Mouse (Mus musculus) left cerebral cortex, postnatal 25 days (tissue): Measurements from ENCODE around the gene Gsap. TPM values are rescaled to one million over a fixed set of nuclear protein-coding genes. Genes with fewer than 3 reads are reported as not detected.
"Not testable (repeated sequence)": the region's sequence is repeated elsewhere in the genome, so short reads cannot be mapped to it uniquely, and the experiment has no call there.

Experiments
- DNase-seq, 2 experiments: peaks; one replicate each; pipeline ENCODE4 v3.0.0; 2022; ENCODE audit warnings: low spot score in 2 of 2, mixed read lengths in 1 of 2
- intact Hi-C: fragments of 180-260 bp; cut with DNase I; formaldehyde crosslinking; loops from one replicate; pipeline ENCODE4 v1.15.1; 2025
- total RNA-seq, 2 experiments: library from RNA; stranded (reverse); gene quantifications; 2 replicates each; pipeline ENCODE4 v1.2.3; 2021

Gsap gene
- total RNA-seq: 1 to 10 TPM; 3.6 to 4.4 TPM

DNA sequence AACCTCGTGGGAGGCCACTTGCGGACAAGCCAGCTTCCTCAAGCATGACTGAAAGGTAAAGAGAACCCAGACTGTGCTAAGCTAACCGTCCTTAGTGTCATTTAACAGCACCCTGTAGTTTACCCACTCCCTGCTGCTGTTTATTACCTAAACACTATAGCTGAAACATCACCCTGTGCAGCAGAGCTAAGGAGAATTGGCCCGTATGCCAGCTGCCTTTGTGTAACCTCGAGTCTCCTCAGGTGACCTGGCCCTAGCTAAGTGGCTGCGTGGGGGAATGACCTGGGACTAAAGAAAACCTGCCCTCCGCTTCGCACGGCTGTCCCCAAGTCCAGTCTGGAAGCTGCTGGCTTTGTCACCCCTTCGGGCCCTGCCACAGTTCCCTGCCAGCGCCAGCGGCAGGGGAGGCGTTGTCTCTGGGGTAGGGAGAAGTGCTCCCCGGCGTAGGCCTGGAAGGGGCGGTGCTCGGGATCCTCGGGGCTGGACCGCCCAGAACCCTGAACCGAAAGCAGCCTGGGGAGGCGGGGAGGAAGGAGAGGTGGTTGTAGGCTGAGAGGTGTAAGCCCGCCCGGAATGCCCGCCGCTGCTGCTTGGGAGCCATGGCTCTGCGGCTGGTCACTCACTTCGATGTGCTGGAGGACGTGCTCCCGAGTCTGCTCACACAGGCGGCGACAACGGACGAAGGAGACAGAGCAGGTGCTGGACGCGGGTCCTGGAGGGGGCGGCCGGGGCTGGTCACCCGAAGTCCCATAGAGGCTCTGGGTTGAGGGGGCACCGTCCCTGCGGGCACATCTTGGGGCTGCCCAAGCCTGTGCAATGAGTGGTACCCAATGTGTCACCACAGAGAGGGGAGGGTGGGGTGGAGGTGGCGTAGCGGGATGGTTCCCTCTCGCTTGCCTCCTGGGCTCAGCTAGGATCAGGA lies at the start of gene Gsap:
TSS of gene Gsap (plus strand) at position 492 of the 922 bp plus-strand sequence.
- peak in 1 of 2 experiments; percentile 45 for DNase-seq
- intact Hi-C loops: loop anchor here (5.0 kb wide), 1 partner anchor 129 kb away; the partner anchor contains the start of gene Ptpn12

DNA sequence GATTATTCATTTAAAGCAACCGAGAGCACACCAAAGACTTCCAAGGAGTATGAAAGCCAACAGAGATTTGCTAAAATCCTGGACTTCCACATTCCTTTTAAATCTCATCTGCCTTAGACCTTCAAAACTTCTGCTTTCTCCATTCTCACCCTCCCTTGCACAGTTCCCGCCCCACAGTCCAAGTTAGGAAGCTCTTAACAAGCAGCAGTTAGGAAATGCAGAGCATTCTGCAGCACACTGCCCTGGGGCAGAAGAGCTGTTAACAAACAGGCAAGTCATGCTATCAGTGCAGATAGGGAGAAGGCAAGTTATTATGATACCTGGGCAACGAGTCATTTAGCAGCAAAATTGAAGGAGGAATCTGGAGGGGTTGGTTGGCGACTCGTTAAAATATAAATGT lies 49.5 kb upstream of the Gsap start:
- DNase-seq: no peak
- intact Hi-C loops: no loop called here

DNA sequence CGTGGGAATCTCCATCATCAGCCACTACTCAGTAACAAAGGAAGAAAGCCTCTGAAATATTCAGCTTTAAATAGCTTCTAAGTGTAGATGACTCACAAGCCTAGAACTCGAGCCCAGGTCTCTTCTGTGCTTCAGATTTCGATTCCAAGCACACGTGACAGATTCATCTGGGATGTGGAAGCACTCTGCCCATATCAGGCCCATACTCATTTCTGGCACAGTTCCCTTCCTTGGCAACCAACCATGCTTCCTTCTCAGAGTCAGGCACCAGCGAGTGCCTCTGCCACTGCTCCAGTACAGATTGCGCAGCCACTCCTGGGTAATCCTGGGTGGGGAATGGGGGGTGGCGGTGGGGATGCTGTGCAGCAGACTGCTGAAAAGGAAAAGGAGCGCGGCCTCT lies 46.5 kb upstream of the Gsap start:
- intact Hi-C loops: loop anchor here (2.0 kb wide), 1 partner anchor 83 kb away; no protein-coding TSS in a partner anchor
- DNase-seq: peak; percentile 69 to 91

DNA sequence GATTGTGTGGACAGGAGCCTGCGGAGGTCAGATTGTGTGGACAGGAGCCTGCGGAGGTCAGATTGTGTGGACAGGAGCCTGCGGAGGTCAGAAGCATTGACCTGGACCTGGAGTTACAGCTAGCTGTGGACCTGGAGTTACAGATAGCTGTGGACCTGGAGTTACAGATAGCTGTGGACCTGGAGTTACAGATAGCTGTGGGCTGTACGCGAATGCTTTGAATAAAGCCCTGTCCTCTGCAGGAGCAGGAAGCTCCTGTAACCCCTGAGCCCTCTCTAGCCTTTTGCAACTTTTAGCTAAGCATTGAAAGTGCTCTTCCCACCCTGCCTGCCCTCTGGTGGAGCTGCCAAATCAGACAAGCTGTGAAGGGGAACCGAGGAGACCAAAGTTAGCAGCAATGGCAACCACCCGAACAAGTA lies 44.9 kb upstream of the Gsap start:
- intact Hi-C loops, DNase-seq: not testable (repeated sequence)

DNA sequence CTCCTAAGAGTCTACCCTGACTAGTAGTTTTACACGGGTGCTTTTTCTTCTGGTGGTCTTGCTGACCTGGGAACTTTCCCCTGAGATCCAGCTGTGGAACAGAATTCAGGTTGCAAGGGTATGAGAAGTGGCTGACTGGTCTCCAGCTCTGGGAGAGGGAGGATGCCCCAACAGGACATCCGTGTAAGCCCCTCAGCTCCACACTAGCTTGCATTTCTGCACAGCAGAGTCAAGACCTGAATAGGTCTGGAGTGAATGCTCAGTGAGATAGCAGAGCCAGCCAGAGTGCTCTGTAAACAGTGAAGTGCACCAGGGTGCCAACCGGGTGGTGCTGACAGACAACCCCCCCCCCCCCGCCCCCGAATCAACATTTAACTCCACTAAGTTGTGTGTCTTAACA lies 44.4 kb upstream of the Gsap start:
- DNase-seq: no peak
- intact Hi-C loops: no loop called here

DNA sequence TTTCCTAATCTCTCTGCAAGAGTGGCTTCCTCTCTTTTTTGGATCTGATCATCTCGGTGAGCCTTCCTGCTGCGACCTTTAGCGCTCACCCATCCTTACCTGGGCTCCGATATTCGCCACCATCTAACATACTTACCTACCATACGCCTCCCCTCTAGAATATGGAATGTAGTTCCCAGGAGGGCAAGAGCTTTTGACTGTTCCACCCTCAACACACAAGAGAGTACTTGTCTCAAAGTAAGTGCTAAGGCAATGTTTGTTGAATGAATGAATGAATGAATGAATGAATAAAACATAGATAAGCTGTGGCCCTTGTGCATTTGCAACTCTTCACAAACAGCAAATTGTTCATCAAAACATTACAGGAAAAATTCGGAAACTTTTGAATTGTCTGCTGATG lies 43.0 kb upstream of the Gsap start:
- intact Hi-C loops: no loop called here
- DNase-seq: no peak

DNA sequence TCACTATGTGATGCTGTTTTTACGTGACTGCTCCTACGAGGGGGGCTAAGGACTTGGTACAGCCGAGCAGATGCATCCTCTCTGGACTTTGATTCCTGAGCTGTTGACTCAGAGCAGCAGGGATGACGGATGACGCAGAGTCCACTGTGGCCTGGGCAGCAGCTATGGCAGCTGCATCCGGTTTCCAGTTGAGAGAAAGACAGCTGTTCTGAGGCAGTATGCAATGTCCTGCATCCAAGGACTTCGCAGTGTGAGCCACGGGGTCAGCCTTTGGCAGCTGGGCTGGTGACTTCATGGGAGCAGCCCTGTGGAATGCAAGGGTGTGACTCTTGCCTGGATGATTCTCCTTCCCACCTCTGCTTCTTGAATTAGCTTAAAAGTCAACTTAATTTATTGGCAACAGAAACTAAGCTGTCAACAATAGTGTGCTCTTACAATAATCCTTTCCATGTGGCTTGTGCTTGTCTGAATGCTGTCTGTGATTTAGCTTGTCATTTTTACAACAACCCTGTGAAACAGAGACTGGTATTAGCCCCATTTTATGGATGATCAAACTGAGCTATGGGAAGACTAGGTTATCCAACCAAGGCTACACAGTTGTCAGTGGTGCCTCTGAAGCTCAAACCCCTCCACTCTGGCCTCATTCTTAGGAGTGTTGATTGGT lies 41.4 kb upstream of the Gsap start:
- intact Hi-C loops: no loop called here
- DNase-seq: no peak

DNA sequence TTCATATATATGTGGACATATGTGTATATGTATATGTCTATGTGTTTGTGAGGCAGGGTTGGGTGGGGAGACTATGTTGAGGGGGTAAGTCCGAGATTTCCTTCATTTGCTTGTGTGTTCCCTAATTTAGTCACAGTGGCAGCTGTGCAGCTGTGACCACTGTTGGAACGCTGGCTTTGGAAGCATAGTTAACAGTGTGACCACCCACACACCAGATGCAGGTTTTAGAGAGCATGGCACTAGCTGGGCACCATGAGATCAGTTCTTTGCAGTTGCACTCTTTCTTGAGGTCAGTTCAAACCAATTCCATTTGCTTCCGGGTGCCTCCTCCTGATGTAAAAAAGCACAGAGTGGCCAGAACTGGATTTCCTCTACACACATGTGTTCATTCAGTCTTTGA lies 37.7 kb upstream of the Gsap start:
- DNase-seq: no peak
- intact Hi-C loops: no loop called here

DNA sequence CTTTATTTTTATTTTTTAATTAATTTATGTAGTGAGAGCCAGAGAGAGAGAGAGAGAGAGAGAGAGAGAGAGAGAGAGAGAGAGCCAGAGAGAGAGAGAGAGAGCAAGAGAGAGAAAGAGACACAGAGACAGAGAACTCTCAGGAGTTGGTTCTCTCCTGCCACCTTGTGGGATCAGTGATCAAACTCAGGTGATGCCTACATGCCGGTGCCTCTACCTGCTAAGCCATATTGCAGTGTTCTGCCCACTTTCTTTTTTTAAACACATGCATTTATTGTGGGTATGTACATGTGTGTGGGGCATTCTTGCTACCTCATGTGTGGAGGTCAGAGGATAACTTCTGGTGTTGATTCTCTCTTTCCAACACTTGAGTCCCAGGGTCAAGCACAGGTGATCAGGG lies 32.4 kb upstream of the Gsap start:
- intact Hi-C loops: no loop called here

DNA sequence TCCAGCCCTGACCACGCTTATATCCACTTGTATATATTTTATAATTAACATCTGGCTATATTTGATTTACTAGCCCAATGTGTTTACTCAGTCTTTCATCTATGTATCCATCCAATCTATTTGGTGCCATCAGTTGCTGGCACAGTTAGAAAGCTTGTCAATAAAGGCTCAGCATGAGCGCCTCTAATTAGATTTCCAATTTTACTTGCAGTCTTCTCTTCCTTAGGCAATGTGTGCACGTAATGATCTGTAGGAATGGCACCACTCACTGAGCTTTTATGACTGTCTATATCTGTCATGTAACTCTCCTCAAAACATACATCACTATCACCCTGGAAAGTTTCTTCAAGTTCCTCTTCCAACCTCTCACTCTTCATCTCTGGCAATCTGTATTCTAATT lies 29.3 kb upstream of the Gsap start:
- intact Hi-C loops: no loop called here

More for the DNA sequence above, 32.4 kb upstream of the Gsap start:
- no peak for DNase-seq

DNA sequence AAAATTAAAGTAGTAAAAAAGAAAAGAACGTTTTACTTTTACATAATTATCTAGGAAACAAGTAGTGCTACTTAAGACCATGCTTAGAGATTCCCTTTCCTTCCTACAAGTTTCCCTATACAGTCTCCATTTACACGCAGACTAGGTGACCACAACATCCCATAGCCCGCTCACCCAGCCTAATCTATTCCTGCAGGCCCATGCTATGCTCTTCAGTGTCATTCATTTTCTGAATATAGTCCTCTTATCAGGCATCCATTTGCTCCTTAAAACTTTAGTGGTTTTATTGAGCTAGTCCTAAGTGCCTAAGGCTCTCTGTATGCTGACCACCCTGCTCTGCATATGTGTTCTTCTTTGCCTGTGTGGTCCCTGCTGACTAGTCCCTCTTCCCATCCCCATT lies 26.5 kb upstream of the Gsap start:
- intact Hi-C loops: no loop called here
- DNase-seq: no peak

More for the DNA sequence above, 29.3 kb upstream of the Gsap start:
- no peak for DNase-seq

DNA sequence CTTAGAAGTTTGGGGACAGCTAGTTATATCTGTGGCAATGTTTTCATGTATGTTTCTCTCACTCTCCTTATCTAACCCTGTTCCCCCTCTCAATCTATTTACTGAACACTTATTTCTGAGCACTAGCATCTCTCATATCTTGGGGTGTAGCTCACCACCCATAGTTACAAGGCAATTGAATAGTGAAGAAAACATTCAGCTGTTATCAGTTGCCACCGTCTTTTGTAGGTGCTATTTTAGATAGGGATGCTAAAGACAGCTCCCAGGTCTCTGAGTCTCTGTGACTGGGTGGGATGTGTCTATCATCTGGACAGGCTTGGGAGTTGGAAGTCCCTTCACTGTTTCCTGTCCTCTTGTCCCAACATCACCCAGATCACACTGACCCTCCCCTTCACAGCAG lies 25.3 kb upstream of the Gsap start:
- no peak for DNase-seq
- intact Hi-C loops: no loop called here

DNA sequence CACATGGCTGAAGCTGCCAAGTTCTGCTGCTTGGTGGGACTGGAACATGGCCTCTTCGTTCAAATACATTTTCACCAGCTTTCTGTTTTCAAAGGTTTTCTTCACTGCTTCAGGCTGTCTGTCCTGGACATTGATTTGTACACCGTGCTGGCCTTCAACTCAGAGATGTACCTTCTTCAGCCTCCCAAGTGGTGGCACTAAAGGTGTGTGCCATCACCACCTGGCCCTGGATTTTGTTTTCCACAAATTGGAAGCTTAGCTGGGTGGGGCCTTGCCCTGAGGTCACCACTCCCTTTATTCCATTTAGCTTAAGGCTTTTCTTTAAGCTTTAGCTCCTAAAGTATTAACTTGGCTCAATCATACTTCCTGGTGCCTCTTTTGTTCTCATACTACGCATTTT lies 22.6 kb upstream of the Gsap start:
- intact Hi-C loops: no loop called here
- DNase-seq: no peak

DNA sequence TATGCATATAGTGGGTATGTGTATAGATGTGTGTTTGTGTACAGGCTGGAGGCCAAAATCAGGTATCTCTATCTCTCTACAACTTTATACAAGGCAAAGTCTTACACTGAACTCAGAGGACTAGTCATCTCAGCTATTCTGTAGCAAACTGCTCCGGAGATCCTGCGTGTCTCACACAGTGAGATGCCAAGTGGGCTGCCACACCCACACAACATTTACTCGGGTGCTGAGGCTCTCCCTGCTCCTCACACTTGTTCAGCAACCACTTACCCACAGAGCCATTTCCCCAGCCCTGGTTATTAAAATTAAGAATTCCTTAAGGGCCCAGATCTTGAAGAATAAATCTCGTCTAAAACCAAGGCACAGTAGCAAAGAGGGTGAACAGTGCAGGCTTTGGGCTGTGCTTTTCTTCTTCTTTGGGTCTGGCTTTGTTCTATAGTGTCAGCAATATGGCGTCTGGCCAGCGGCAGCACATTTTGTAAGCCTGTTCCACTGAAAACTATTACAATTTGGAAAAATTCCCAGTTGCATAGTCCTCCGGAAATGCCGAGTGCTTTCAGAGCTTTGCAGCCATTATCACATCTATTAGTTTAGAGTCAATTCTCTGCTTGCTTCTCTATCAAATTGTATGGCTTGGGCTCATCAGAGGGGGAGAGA lies 17.2 kb upstream of the Gsap start:
- peak; percentile 41 to 65 for DNase-seq
- intact Hi-C loops: no loop called here

DNA sequence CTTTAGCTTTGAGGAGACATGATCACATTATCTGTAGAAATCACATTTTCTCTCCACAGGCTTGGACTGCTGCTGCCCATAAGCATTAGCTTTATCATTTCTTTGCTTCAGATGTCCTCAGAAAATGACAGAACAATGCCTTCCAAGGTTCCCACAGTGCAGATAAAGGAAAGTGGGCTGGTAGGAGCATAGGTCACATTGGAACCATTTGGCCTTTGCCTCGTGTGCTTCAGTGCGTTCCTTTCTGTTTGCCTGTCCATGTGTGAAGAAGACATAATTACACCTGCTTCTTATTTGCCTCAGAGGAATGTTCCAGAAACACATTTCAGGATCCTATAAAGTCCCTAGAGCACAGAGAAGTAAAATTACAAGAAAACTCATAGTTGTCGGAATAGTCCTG lies 16.7 kb upstream of the Gsap start:
- DNase-seq: no peak
- intact Hi-C loops: no loop called here

DNA sequence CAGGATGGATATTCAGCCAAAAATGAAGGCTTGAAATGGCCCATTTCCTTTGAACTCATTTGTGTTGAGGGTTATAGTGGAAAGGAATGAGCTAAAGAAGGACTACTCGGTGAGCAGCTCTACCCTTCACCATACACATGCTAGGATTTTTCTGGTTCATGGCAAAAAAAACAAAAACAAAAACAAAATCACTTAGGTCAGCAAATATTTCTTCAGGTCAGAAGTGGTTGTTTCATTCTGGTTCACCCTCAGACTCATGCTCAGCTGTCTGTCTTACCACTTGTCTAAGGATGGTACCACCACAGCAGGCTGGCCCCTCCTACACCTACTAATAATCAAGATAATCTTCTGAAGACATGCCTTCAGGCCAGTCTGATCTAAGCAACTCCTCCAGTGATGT lies 16.2 kb upstream of the Gsap start:
- no peak for DNase-seq
- intact Hi-C loops: no loop called here

DNA sequence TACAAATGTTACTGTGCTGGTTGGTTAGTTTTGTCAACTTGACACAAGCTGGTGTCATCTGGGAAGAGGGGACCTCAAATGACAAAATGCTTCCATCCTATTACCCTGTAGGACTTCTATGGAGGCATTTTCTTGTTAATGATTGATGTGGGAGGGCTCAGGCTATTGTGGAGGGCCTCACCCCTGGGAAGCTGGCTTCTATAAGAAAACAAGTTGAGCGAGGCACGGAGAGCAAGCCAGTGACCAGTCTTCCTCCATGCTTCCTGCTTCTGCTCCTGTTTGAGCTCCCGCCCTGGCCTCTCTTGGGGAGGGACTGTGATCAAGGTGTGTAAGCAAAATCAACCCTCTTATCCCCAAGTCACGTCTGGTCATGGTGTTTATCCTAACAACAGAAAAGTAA lies 15.6 kb upstream of the Gsap start:
- no peak for DNase-seq
- intact Hi-C loops: no loop called here

DNA sequence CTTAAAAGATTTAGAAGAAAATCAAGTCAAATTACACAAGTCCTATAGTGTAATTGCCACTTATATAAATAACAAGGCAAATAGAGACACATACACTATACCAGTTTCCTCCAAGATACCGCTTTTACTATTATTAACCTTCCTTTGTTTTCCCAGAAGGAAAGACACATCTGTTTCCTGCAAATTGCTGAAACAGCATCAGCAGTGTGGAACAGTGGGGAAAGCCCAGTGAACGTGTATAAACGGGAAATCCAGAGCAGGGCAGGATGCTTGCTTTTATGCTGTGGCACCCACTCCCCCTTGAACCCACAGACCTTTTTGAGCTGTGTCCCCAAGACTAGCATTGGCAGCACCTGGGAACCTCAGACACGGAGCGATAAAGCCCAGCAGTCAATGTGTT lies 15.2 kb upstream of the Gsap start:
- DNase-seq: no peak
- intact Hi-C loops: no loop called here

DNA sequence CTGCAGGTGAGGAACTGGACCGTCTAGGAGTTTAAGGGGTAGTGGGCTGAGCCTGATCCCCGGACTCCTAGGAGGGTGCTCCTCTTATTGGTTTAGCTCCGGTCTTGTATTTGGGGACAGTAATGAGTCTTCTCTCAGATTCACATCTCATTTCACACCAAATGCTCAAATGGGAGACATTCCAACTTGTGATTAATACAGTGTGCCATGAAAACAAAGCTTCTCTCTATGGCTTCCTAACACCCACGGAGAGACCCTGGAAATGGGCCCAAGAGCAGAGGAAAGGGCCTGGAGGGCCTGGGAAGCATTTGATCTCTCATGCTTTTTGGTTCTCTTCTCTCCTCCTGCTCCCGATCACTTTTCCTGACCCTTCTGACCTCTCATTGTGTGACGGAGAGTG lies 14.7 kb upstream of the Gsap start:
- intact Hi-C loops: no loop called here
- no peak for DNase-seq

DNA sequence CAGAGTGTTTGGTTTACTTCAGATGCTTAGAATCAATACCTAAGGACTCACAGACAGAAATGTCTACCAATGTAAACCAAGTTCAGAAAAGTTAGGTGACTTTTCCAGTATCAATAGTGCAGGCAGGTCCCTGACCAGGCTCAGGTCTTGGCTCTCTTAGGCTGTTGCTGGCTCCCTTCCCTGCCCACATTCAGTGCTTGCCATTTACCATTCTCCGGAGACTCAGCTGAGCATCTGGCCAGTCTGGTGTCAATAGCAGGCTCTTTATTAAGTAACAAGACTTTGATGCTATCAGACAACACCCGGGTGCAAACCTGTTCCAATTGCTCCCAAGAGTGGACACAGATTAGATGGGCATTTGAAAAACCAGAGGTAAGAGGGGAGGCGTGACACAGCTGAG lies 13.7 kb upstream of the Gsap start:
- intact Hi-C loops: no loop called here
- DNase-seq: no peak
